Mouse (Mus musculus) limb, embryonic 12.5 days (tissue): ENCODE results near the gene Gm17428. TPM values are rescaled to one million over a fixed set of nuclear protein-coding genes. Genes with fewer than 3 reads are reported as not detected.
"Not testable (repeated sequence)": the region's sequence is repeated elsewhere in the genome, so short reads cannot be mapped to it uniquely, and the experiment has no call there.

Source experiments
- ATAC-seq: fragments of 200-750 bp; cut with Nextera tagmentation; 2 replicates; pipeline ENCODE4 v1.8.0; 2017; ENCODE audit warnings: low read depth, moderate TSS enrichment; ENCODE audit not compliant: insufficient number of reproducible peaks, insufficient read depth, low FRiP score, low TSS enrichment
- H3K27ac ChIP-seq: fragments of 300-500 bp; sonication (generic); 2 replicates; pipeline ENCODE4 v1.5.1; 2016; ENCODE audit warnings: mild to moderate bottlenecking, moderate library complexity
- H3K27me3 ChIP-seq: fragments of 300-500 bp; sonication (generic); 2 replicates; pipeline ENCODE4 v1.6.1; 2016; ENCODE audit warnings: mild to moderate bottlenecking, moderate library complexity
- H3K36me3 ChIP-seq: fragments of 300-500 bp; sonication (generic); 2 replicates; pipeline ENCODE4 v1.6.1; 2016; ENCODE audit warnings: mild to moderate bottlenecking, moderate library complexity
- H3K4me1 ChIP-seq: fragments of 300-500 bp; sonication (generic); replicated peaks from 2 replicates; pipeline ENCODE4 v1.6.1; 2016
- H3K4me2 ChIP-seq: fragments of 300-500 bp; sonication (generic); 2 replicates; pipeline ENCODE4 v1.6.1; 2016; ENCODE audit warnings: mild to moderate bottlenecking, moderate library complexity
- H3K4me3 ChIP-seq: fragments of 300-500 bp; sonication (generic); replicated peaks from 2 replicates; pipeline ENCODE4 v1.5.1; 2016; ENCODE audit warnings: mild to moderate bottlenecking
- H3K9ac ChIP-seq: fragments of 300-500 bp; sonication (generic); replicated peaks from 2 replicates; pipeline ENCODE4 v1.6.1; 2016; ENCODE audit warnings: mild to moderate bottlenecking, moderate library complexity
- H3K9me3 ChIP-seq: fragments of 300-500 bp; sonication (generic); 2 replicates; pipeline ENCODE4 v1.6.1; 2016; ENCODE audit warnings: mild to moderate bottlenecking, moderate library complexity
- WGBS: fragments of 180-500 bp; shearing (Covaris S2); methylation state at CpG from one replicate; pipeline ENCODE4 v1.1.7; 2016; 5-methylcytosine and 5-hydroxymethylcytosine counted together
- polyA plus RNA-seq: library from polyadenylated mRNA; unstranded; fragments of >200 nt; fragmentation: Nextera tagmentation; extraction: Ambion mirVana; gene quantifications from 2 replicates; pipeline ENCODE4 v1.2.1, GENCODE M21; 2016

Gm17428 gene
- polyA plus RNA-seq, 1 experiment from 2014 or later = not detected

DNA sequence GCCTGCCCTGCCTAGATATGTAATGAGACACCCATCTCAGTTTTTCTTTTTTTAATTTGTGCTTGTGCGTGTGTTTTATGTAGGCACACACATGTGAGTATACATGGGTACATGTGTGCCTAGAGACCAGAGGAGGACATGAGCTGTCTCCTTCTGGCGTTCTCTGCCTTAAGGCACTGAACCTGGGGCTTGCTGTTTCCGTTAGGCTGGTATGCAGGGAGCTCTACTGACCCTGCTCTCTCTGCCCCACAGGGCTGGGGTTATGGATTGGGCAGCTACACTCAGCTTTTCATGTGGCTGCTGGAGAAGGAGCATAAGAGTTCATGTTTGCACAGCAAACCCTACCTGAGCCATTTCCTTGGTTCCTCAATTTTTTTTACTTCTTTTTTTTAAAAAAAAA, 22.3 kb upstream of the Gm17428 start:
- Histone ChIP-seq H3K4me1 (no peaks in the 10 kb centered on the region), H3K9ac (no peak overlapping the region), H3K4me3 (no peak overlapping the region), H3K9me3 (no peaks in the 10 kb centered on the region), H3K27ac (no peak overlapping the region), H3K4me2 (no peak overlapping the region), H3K36me3 (no peaks in the 10 kb centered on the region), H3K27me3 (peaks cover 13% of the 10 kb centered on the region; the same call in 1 of the 2 replicates)
- no peak for ATAC-seq
- 73% methylated on average over 3 of the region's 3 CpGs for WGBS

- Histone ChIP-seq H3K4me3 (no peak overlapping the region), H3K27ac (no peak overlapping the region), H3K27me3 (peaks cover 7% of the 10 kb centered on the region; the same call in 1 of the 2 replicates), H3K4me1 (no peaks in the 10 kb centered on the region), H3K9me3 (no peaks in the 10 kb centered on the region), H3K9ac (no peak overlapping the region), H3K36me3 (no peaks in the 10 kb centered on the region), H3K4me2 (no peak overlapping the region)
- no peak for ATAC-seq
- WGBS = 86% methylated on average over 3 of the region's 3 CpGs
Observed at GRCm38 (mm10) chr14:54955481-54955880, 21.3 kb upstream of the Gm17428 start.

DNA sequence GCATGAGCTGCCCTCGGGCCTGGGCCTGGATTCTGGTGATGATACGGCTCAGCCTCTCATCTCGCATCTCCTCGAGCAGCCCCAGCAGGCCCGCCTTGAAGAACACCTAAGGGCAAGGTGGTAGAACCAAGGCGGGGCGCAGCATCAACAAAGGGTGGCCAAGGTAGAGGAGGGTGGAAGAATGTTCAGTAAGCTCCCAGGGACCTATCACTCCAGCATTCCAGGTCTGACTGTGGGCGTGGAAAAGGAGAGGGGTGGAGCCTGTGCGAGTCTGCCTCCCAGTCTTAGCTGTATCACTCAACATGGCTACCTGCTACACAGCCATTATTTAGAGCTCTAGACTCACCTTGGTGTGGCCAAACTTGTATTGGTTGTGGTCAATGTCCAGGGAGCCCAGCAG, 20.2 kb upstream of the Gm17428 start:
- Histone ChIP-seq H3K9ac (no peak overlapping the region), H3K4me1 (no peaks in the 10 kb centered on the region), H3K9me3 (no peaks in the 10 kb centered on the region), H3K36me3 (no peaks in the 10 kb centered on the region), H3K27ac (no peak overlapping the region), H3K27me3 (0 out of 2 replicates have a peak, but pooled peaks cover 8% of the 10 kb centered on the region), H3K4me2 (no peak overlapping the region), H3K4me3 (no peak overlapping the region)
- WGBS = 82% methylated on average over 9 of the region's 9 CpGs
- no peak for ATAC-seq

- Histone ChIP-seq H3K27me3 (0 out of 2 replicates have a peak, but pooled peaks cover 4% of the 10 kb centered on the region), H3K9me3 (no peaks in the 10 kb centered on the region), H3K4me3 (no peak overlapping the region), H3K4me2 (no peak overlapping the region), H3K27ac (no peak overlapping the region), H3K4me1 (no peaks in the 10 kb centered on the region), H3K9ac (no peak overlapping the region), H3K36me3 (no peaks in the 10 kb centered on the region)
- no peak for ATAC-seq
- 78% methylated on average over 4 of the region's 4 CpGs for WGBS
Observed at GRCm38 (mm10) chr14:54958503-54958902, 18.2 kb upstream of the Gm17428 start.

GRCm38 (mm10) chr14:54959197-54959596, 17.5 kb upstream of the Gm17428 start:
- H3K9ac ChIP-seq = no peak overlapping the region
- H3K4me1 ChIP-seq = no peaks in the 10 kb centered on the region
- H3K27me3 ChIP-seq = 0 out of 2 replicates have a peak, but pooled peaks cover 4% of the 10 kb centered on the region
- H3K4me3 ChIP-seq = no peak overlapping the region
- H3K4me2 ChIP-seq = no peak overlapping the region
- WGBS = 91% methylated on average over 3 of the region's 3 CpGs
- no peak for ATAC-seq
- H3K9me3 ChIP-seq = no peaks in the 10 kb centered on the region
- no peaks in the 10 kb centered on the region for H3K36me3 ChIP-seq
- H3K27ac ChIP-seq = no peak overlapping the region

DNA sequence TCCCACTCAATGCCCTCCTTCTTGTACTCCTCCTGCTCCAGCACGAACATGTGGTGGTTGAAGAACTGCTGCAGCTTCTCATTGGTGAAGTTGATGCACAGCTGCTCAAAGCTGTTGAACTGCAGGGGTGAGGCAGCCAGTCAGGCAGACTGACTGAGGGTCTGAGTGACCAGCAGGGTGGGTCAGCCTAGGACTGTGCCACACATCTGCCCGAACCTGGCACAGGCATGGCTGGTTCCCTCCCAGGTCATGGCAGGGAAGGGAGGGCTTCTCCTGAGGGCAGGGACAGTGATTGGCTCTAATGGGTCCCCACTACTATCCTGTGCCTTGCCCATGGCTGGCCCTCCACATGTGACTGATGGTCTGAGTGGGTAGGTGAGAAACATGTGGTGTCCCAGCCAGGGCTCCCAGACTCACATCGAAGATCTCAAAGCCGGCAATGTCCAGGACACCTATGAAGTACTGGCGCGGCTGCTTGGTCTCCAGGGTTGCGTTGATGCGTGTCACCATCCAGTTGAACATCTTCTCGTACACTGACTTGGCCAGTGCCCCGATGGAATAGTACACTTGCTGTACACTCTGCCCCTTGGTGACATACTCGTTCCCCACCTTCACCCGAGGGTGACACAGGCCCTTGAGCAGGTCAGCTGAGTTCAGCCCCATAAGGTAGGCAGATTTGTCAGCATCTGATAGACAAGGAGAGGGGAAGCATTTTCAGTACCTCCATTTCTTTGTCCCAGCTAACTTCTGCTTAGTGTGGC, 16.7 kb upstream of the Gm17428 start:
- not testable (repeated sequence) for H3K4me1 ChIP-seq, H3K9ac ChIP-seq, H3K4me3 ChIP-seq, H3K27me3 ChIP-seq, H3K27ac ChIP-seq, ATAC-seq, H3K9me3 ChIP-seq, H3K4me2 ChIP-seq, H3K36me3 ChIP-seq
- 95% methylated on average over 12 of the region's 12 CpGs for WGBS

GRCm38 (mm10) chr14:54960769-54961168, 16.0 kb upstream of the Gm17428 start:
- WGBS = 71% methylated on average over 10 of the region's 10 CpGs
- no peak overlapping the region for H3K27ac ChIP-seq

GRCm38 (mm10) chr14:54961487-54961886, 15.2 kb upstream of the Gm17428 start:
- H3K27ac ChIP-seq = no peak overlapping the region
- H3K36me3 ChIP-seq = no peaks in the 10 kb centered on the region
- no peak overlapping the region for H3K9ac ChIP-seq
- H3K27me3 ChIP-seq = peaks cover 8% of the 10 kb centered on the region; the same call in 1 of the 2 replicates
- WGBS = 79% methylated on average over 5 of the region's 5 CpGs
- no peak for ATAC-seq
- no peak overlapping the region for H3K4me2 ChIP-seq
- H3K4me1 ChIP-seq = no peaks in the 10 kb centered on the region
- no peak overlapping the region for H3K4me3 ChIP-seq
- no peaks in the 10 kb centered on the region for H3K9me3 ChIP-seq

More at GRCm38 (mm10) chr14:54960769-54961168, 16.0 kb upstream of the Gm17428 start:
- Histone ChIP-seq H3K4me2 (no peak overlapping the region), H3K9ac (no peak overlapping the region), H3K9me3 (no peaks in the 10 kb centered on the region), H3K36me3 (no peaks in the 10 kb centered on the region), H3K4me1 (no peaks in the 10 kb centered on the region), H3K27me3 (peaks cover 8% of the 10 kb centered on the region; the same call in 1 of the 2 replicates), H3K4me3 (no peak overlapping the region)
- ATAC-seq = no peak

DNA sequence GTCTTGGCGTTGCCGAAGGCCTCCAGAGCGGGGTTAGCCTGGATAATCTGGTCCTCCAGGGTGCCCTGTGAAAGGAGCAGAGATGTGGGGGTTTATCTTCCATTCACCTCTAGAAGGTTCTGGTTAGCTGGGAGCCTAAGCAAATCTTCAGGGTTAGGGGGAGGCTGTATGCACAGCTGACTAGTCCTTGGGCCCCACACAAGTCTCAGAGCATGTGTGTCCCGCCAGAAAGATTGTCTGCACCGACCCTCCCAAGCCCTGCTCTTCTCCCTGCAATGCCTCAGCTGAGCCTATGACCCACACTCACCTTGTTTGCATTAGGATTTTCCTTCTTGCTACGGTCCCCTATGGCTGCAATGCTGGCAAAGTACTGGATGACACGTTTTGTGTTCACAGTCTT, 14.0 kb upstream of the Gm17428 start:
- Histone ChIP-seq H3K4me3 (no peak overlapping the region), H3K4me1 (peaks cover 4% of the 10 kb centered on the region; the same call in 1 of the 2 replicates), H3K9ac (no peak overlapping the region), H3K9me3 (no peaks in the 10 kb centered on the region), H3K36me3 (no peaks in the 10 kb centered on the region), H3K4me2 (no peak overlapping the region), H3K27me3 (peaks cover 8% of the 10 kb centered on the region), H3K27ac (no peak overlapping the region)
- ATAC-seq = no peak
- WGBS = 89% methylated on average over 7 of the region's 7 CpGs

GRCm38 (mm10) chr14:54963727-54964126, 13.0 kb upstream of the Gm17428 start:
- no peak for ATAC-seq
- Histone ChIP-seq H3K36me3 (no peaks in the 10 kb centered on the region), H3K4me1 (peaks cover 8% of the 10 kb centered on the region; the same call in 1 of the 2 replicates), H3K4me2 (no peak overlapping the region), H3K4me3 (no peak overlapping the region), H3K27ac (no peak overlapping the region), H3K9ac (no peak overlapping the region), H3K27me3 (peaks cover 8% of the 10 kb centered on the region), H3K9me3 (no peaks in the 10 kb centered on the region)
- WGBS = 88% methylated on average over 11 of the region's 11 CpGs

DNA sequence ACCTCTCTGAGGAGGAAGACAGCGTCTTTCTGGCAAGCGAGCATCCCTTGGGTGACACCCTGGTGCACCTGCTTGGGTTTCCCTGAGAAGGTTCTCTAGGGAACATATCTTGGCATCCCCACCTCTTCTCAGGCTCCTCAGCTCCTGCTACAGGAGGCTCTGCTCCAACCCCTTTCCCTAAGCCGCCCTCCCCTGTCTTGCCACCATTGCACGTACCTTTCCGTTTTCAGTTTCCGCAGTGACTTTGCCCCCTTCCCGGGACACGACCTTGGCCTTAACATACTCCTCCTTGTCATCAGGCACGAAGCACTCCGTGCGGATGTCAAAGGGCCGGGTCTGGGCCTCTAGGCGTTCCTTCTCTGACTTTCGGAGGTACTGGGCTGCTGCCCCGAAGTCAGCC, 11.7 kb upstream of the Gm17428 start:
- Histone ChIP-seq H3K9ac (no peak overlapping the region), H3K4me2 (no peak overlapping the region), H3K36me3 (no peaks in the 10 kb centered on the region), H3K9me3 (no peaks in the 10 kb centered on the region), H3K4me1 (peaks cover 8% of the 10 kb centered on the region; the same call in 1 of the 2 replicates), H3K27ac (no peak overlapping the region), H3K27me3 (peaks cover 12% of the 10 kb centered on the region), H3K4me3 (no peak overlapping the region)
- 80% methylated on average over 15 of the region's 15 CpGs for WGBS
- no peak for ATAC-seq

- Histone ChIP-seq H3K36me3 (no peaks in the 10 kb centered on the region), H3K4me3 (no peak overlapping the region), H3K4me1 (peaks cover 8% of the 10 kb centered on the region; the same call in 1 of the 2 replicates), H3K27me3 (peaks cover 12% of the 10 kb centered on the region), H3K4me2 (no peak overlapping the region), H3K27ac (no peak overlapping the region), H3K9ac (no peak overlapping the region), H3K9me3 (no peaks in the 10 kb centered on the region)
- 51% methylated on average over 6 of the region's 6 CpGs for WGBS
- ATAC-seq = no peak
Observed at GRCm38 (mm10) chr14:54965631-54966030, 11.1 kb upstream of the Gm17428 start.
